ENCODE assay signal across 18 mouse cellular contexts in the genomic region with DNA sequence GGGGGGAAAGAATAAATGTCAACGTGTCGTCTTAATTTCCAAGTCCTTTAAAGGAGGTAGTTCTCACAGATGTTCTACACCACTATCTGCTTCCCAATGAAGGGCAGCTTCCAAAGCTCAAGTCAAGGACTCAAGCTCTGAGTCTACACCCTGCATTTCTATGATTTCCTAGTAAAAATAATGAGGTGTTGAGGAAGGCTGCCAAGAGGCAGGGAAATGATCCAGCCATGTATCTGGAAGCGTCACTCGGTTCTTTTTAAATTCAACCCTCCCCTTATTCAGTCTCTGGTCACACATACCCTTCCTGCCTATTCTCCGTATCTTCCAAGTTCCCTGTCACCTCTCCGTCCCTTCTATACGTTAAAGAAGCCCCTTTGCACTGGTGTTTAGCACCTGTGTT.
"Had no signal": no experiment of that assay in that cellular context is flagged by ENCODE, and none has a peak within 500 bp of the region (broad histone marks: within the 10 kb centered on the region; RNA-seq: fewer than 3 reads in every experiment).

No protein-coding gene starts in this region.

- H3K4me2 ChIP-seq: limb, embryonic 15.5 days; liver, embryonic 12.5 days; midbrain, embryonic 12.5 days; neural tube, embryonic 13.5 days; neural tube, embryonic 15.5 days had no signal

- H3K27ac ChIP-seq: limb, embryonic 15.5 days; liver, embryonic 12.5 days; liver, embryonic 14.5 days; midbrain, embryonic 10.5 days; midbrain, embryonic 12.5 days; neural tube, embryonic 13.5 days; neural tube, embryonic 15.5 days had no signal

- H3K9me3 ChIP-seq: limb, embryonic 15.5 days; liver, embryonic 12.5 days; midbrain, embryonic 10.5 days; midbrain, embryonic 12.5 days; neural tube, embryonic 13.5 days; neural tube, embryonic 15.5 days had no signal

- H3K36me3 ChIP-seq: limb, embryonic 15.5 days; liver, embryonic 12.5 days; midbrain, embryonic 10.5 days; midbrain, embryonic 12.5 days; neural tube, embryonic 13.5 days; neural tube, embryonic 15.5 days had no signal

- H3K4me3 ChIP-seq: limb, embryonic 15.5 days; liver, embryonic 12.5 days; midbrain, embryonic 10.5 days; midbrain, embryonic 12.5 days; myocyte; neural tube, embryonic 13.5 days; neural tube, embryonic 15.5 days had no signal

- H3K27me3 ChIP-seq: limb, embryonic 15.5 days; liver, embryonic 12.5 days; midbrain, embryonic 12.5 days; neural tube, embryonic 13.5 days; neural tube, embryonic 15.5 days had no signal

- H3K9ac ChIP-seq: limb, embryonic 15.5 days; liver, embryonic 12.5 days; liver, embryonic 14.5 days; midbrain, embryonic 12.5 days; neural tube, embryonic 13.5 days; neural tube, embryonic 15.5 days had no signal

- H3K4me1 ChIP-seq: limb, embryonic 15.5 days; liver, embryonic 12.5 days; midbrain, embryonic 12.5 days; neural tube, embryonic 13.5 days; neural tube, embryonic 15.5 days had no signal

- ATAC-seq: liver, embryonic 12.5 days; midbrain, embryonic 16.5 days had no signal

- DNase-seq: midbrain, embryonic 14.5 days; retina, postnatal 1 day; right cerebral cortex, adult 18-20 months; right cerebral cortex, postnatal 25 days; right cerebral cortex, postnatal 4 days; spleen, adult 18-20 months; thymus, adult 18-20 months; thymus, postnatal 14 days; thymus, postnatal 36 days had no signal
